Mouse (Mus musculus): Measurements from ENCODE around the gene Mcm2. TPM values are rescaled to one million over a fixed set of nuclear protein-coding genes. Genes with fewer than 3 reads are reported as not detected.

Mcm2 gene
- polyA plus RNA-seq, 1 experiment from 2014 or later = 164 TPM

GRCm38 (mm10) chr6:88841781-88842689, 56.5 kb downstream of the Mcm2 start, which contains the start of gene Abtb1:
Abtb1 (minus strand) TSS chr6:88841984.
- DNase-seq (peak; percentile 100), ATAC-seq (ENCODE audit: insufficient read depth) (peak; percentile 96)
- TF ChIP-seq CTCF (IDR thresholded peaks at IDR 0.05; ENCODE audit: low read depth) = peak; percentile 25; the same call in 1 of the 2 replicates
- under 1% methylated on average over 60 of the region's 72 CpGs for WGBS
- H3K9me3 ChIP-seq (ENCODE audit: low read depth, low read length) = no peaks in the 10 kb centered on the region
- peak within 1 kb of the TSS; percentile 93 for H3K4me2 ChIP-seq
- H3K27ac ChIP-seq (ENCODE audit: low read depth) = peak within 1 kb of the TSS; percentile 84
- no peaks in the 10 kb centered on the region for H3K27me3 ChIP-seq (ENCODE audit: insufficient read depth, low read length)
- H3K4me3 ChIP-seq (ENCODE audit: low read depth, low read length) = peak within 1 kb of the TSS; percentile 88
- peak within 1 kb of the TSS; percentile 82 for H3K9ac ChIP-seq
- peaks cover 27% of the 10 kb centered on the region for H3K36me3 ChIP-seq (ENCODE audit: insufficient read depth)
- H3K4me1 ChIP-seq (ENCODE audit: insufficient read depth) = peaks cover 4% of the 10 kb centered on the region; the same call in 1 of the 2 replicates

- ATAC-seq (ENCODE audit: insufficient read depth) = no peak
- WGBS = under 1% methylated on average over 22 of the region's 22 CpGs
- no peak for TF ChIP-seq CTCF (IDR thresholded peaks at IDR 0.05; ENCODE audit: low read depth)
These were observed 57.1 kb downstream of the Mcm2 start for GRCm38 (mm10) chr6:88841514-88841780.

GRCm38 (mm10) chr6:88840791-88841513, 57.6 kb downstream of the Mcm2 start:
- WGBS = 51% methylated on average over 9 of the region's 9 CpGs
- TF ChIP-seq CTCF (IDR thresholded peaks at IDR 0.05; ENCODE audit: low read depth) = no peak
- ATAC-seq (ENCODE audit: insufficient read depth) (no peak), DNase-seq (no peak)
- Histone ChIP-seq H3K9me3 (ENCODE audit: low read depth, low read length) (no peaks in the 10 kb centered on the region), H3K9ac (peak overlapping the region; percentile 82), H3K4me1 (ENCODE audit: insufficient read depth) (peaks cover 6% of the 10 kb centered on the region; the same call in 1 of the 2 replicates), H3K27me3 (ENCODE audit: insufficient read depth, low read length) (no peaks in the 10 kb centered on the region), H3K4me3 (ENCODE audit: low read depth, low read length) (peak overlapping the region; percentile 88), H3K27ac (ENCODE audit: low read depth) (peak overlapping the region; percentile 84), H3K4me2 (peak overlapping the region; percentile 93), H3K36me3 (ENCODE audit: insufficient read depth) (peaks cover 31% of the 10 kb centered on the region)

More at GRCm38 (mm10) chr6:88841514-88841780, 57.1 kb downstream of the Mcm2 start:
- H3K4me3 ChIP-seq (ENCODE audit: low read depth, low read length) = peak overlapping the region; percentile 88
- no peak for DNase-seq
- H3K4me2 ChIP-seq = peak overlapping the region; percentile 93
- H3K9me3 ChIP-seq (ENCODE audit: low read depth, low read length) = no peaks in the 10 kb centered on the region
- no peaks in the 10 kb centered on the region for H3K27me3 ChIP-seq (ENCODE audit: insufficient read depth, low read length)
- H3K4me1 ChIP-seq (ENCODE audit: insufficient read depth) = peaks cover 4% of the 10 kb centered on the region; the same call in 1 of the 2 replicates
- H3K27ac ChIP-seq (ENCODE audit: low read depth) = peak overlapping the region; percentile 84
- H3K36me3 ChIP-seq (ENCODE audit: insufficient read depth) = peaks cover 27% of the 10 kb centered on the region
- H3K9ac ChIP-seq = peak overlapping the region; percentile 82

- no peak for ATAC-seq (ENCODE audit: insufficient read depth)
- no peak overlapping the region for H3K9ac ChIP-seq
These were observed 58.4 kb downstream of the Mcm2 start for GRCm38 (mm10) chr6:88840211-88840610.

GRCm38 (mm10) chr6:88839135-88839970, 59.2 kb downstream of the Mcm2 start:
- no peak overlapping the region for H3K4me2 ChIP-seq
- no peak overlapping the region for H3K4me3 ChIP-seq (ENCODE audit: low read depth, low read length)
- H3K36me3 ChIP-seq (ENCODE audit: insufficient read depth) = peaks cover 38% of the 10 kb centered on the region
- H3K27ac ChIP-seq (ENCODE audit: low read depth) = no peak overlapping the region
- H3K4me1 ChIP-seq (ENCODE audit: insufficient read depth) = peaks cover 7% of the 10 kb centered on the region; the same call in 1 of the 2 replicates
- H3K9ac ChIP-seq = no peak overlapping the region
- no peak for DNase-seq
- H3K27me3 ChIP-seq (ENCODE audit: insufficient read depth, low read length) = no peaks in the 10 kb centered on the region
- no peak for ATAC-seq (ENCODE audit: insufficient read depth)
- TF ChIP-seq CTCF (IDR thresholded peaks at IDR 0.05; ENCODE audit: low read depth) = no peak
- H3K9me3 ChIP-seq (ENCODE audit: low read depth, low read length) = no peaks in the 10 kb centered on the region
- 79% methylated on average over 26 of the region's 26 CpGs for WGBS

More at GRCm38 (mm10) chr6:88840211-88840610, 58.4 kb downstream of the Mcm2 start:
- 65% methylated on average over 3 of the region's 3 CpGs for WGBS
- peak overlapping the region; percentile 93; the same call in 1 of the 2 replicates for H3K4me2 ChIP-seq
- no peaks in the 10 kb centered on the region for H3K9me3 ChIP-seq (ENCODE audit: low read depth, low read length)
- no peak for DNase-seq
- H3K27ac ChIP-seq (ENCODE audit: low read depth) = no peak overlapping the region
- peaks cover 38% of the 10 kb centered on the region for H3K36me3 ChIP-seq (ENCODE audit: insufficient read depth)
- H3K27me3 ChIP-seq (ENCODE audit: insufficient read depth, low read length) = no peaks in the 10 kb centered on the region
- no peak for TF ChIP-seq CTCF (IDR thresholded peaks at IDR 0.05; ENCODE audit: low read depth)
- peaks cover 7% of the 10 kb centered on the region; the same call in 1 of the 2 replicates for H3K4me1 ChIP-seq (ENCODE audit: insufficient read depth)
- 0 out of 2 replicates have a peak overlapping the region, but pooled peaks have one; percentile 88 for H3K4me3 ChIP-seq (ENCODE audit: low read depth, low read length)

- peaks cover 38% of the 10 kb centered on the region for H3K36me3 ChIP-seq (ENCODE audit: insufficient read depth)
These were observed 60.0 kb downstream of the Mcm2 start for GRCm38 (mm10) chr6:88838613-88839012.

More at GRCm38 (mm10) chr6:88838613-88839012, 60.0 kb downstream of the Mcm2 start:
- Histone ChIP-seq H3K4me2 (no peak overlapping the region), H3K4me1 (ENCODE audit: insufficient read depth) (peaks cover 7% of the 10 kb centered on the region; the same call in 1 of the 2 replicates), H3K9me3 (ENCODE audit: low read depth, low read length) (no peaks in the 10 kb centered on the region), H3K27me3 (ENCODE audit: insufficient read depth, low read length) (no peaks in the 10 kb centered on the region), H3K4me3 (ENCODE audit: low read depth, low read length) (no peak overlapping the region), H3K27ac (ENCODE audit: low read depth) (no peak overlapping the region), H3K9ac (no peak overlapping the region)
- no peak for TF ChIP-seq CTCF (IDR thresholded peaks at IDR 0.05; ENCODE audit: low read depth)
- DNase-seq (no peak), ATAC-seq (ENCODE audit: insufficient read depth) (no peak)
- 91% methylated on average over 10 of the region's 10 CpGs for WGBS
